Mouse (Mus musculus): ENCODE data around the gene Epsti1. TPM values are rescaled to one million over a fixed set of nuclear protein-coding genes. Genes with fewer than 3 reads are reported as not detected.

Gene Epsti1
- polyA plus RNA-seq, 1 experiment from 2014 or later = 21.2 TPM

GRCm38 (mm10) chr14:78015540-78016321, 111.7 kb downstream of the Epsti1 start:
- Histone ChIP-seq H3K9ac (ENCODE audit: low read depth, low read length) (no peak overlapping the region), H3K9me3 (ENCODE audit: control insufficient read depth) (no peaks in the 10 kb centered on the region), H3K4me1 (replicated peaks; ENCODE audit: control insufficient read depth, insufficient read depth, low read length) (no peaks in the 10 kb centered on the region), H3K27me3 (replicated peaks; ENCODE audit: control insufficient read depth, insufficient read depth, low read length) (no peaks in the 10 kb centered on the region), H3K27ac (ENCODE audit: low read depth, low read length) (no peak overlapping the region), H3K4me2 (replicated peaks; ENCODE audit: low read depth) (no peak overlapping the region), H3K4me3 (ENCODE audit: low read depth, low read length) (no peak overlapping the region), H3K36me3 (ENCODE audit: control insufficient read depth, insufficient read depth) (no peaks in the 10 kb centered on the region)
- 87% methylated on average over 7 of the region's 7 CpGs for WGBS
- no peak for TF ChIP-seq CTCF (IDR thresholded peaks at IDR 0.05; ENCODE audit: low read depth)
- no peak for ATAC-seq

- Histone ChIP-seq H3K9me3 (ENCODE audit: control insufficient read depth) (no peaks in the 10 kb centered on the region), H3K4me2 (replicated peaks; ENCODE audit: low read depth) (no peak overlapping the region), H3K4me1 (replicated peaks; ENCODE audit: control insufficient read depth, insufficient read depth, low read length) (no peaks in the 10 kb centered on the region), H3K9ac (ENCODE audit: low read depth, low read length) (no peak overlapping the region), H3K27ac (ENCODE audit: low read depth, low read length) (no peak overlapping the region), H3K27me3 (replicated peaks; ENCODE audit: control insufficient read depth, insufficient read depth, low read length) (no peaks in the 10 kb centered on the region), H3K36me3 (ENCODE audit: control insufficient read depth, insufficient read depth) (no peaks in the 10 kb centered on the region), H3K4me3 (ENCODE audit: low read depth, low read length) (no peak overlapping the region)
- WGBS = 79% methylated on average over 4 of the region's 4 CpGs
- TF ChIP-seq CTCF (IDR thresholded peaks at IDR 0.05; ENCODE audit: low read depth) = no peak
- ATAC-seq = no peak
These were observed 112.4 kb downstream of the Epsti1 start for GRCm38 (mm10) chr14:78016398-78016797.

- Histone ChIP-seq H3K4me2 (replicated peaks; ENCODE audit: low read depth) (no peak overlapping the region), H3K9me3 (ENCODE audit: control insufficient read depth) (no peaks in the 10 kb centered on the region), H3K4me1 (replicated peaks; ENCODE audit: control insufficient read depth, insufficient read depth, low read length) (no peaks in the 10 kb centered on the region), H3K36me3 (ENCODE audit: control insufficient read depth, insufficient read depth) (no peaks in the 10 kb centered on the region), H3K27ac (ENCODE audit: low read depth, low read length) (no peak overlapping the region), H3K9ac (ENCODE audit: low read depth, low read length) (no peak overlapping the region), H3K27me3 (replicated peaks; ENCODE audit: control insufficient read depth, insufficient read depth, low read length) (no peaks in the 10 kb centered on the region), H3K4me3 (ENCODE audit: low read depth, low read length) (no peak overlapping the region)
- WGBS = 44% methylated on average over 8 of the region's 8 CpGs
- no peak for TF ChIP-seq CTCF (IDR thresholded peaks at IDR 0.05; ENCODE audit: low read depth)
- no peak for ATAC-seq
These were observed 115.9 kb downstream of the Epsti1 start for GRCm38 (mm10) chr14:78019935-78020334.

- Histone ChIP-seq H3K9me3 (ENCODE audit: control insufficient read depth) (no peaks in the 10 kb centered on the region), H3K36me3 (ENCODE audit: control insufficient read depth, insufficient read depth) (no peaks in the 10 kb centered on the region), H3K9ac (ENCODE audit: low read depth, low read length) (no peak overlapping the region), H3K4me3 (ENCODE audit: low read depth, low read length) (no peak overlapping the region), H3K4me2 (replicated peaks; ENCODE audit: low read depth) (no peak overlapping the region), H3K4me1 (replicated peaks; ENCODE audit: control insufficient read depth, insufficient read depth, low read length) (no peaks in the 10 kb centered on the region), H3K27ac (ENCODE audit: low read depth, low read length) (no peak overlapping the region), H3K27me3 (replicated peaks; ENCODE audit: control insufficient read depth, insufficient read depth, low read length) (no peaks in the 10 kb centered on the region)
- no peak for TF ChIP-seq CTCF (IDR thresholded peaks at IDR 0.05; ENCODE audit: low read depth)
- WGBS = 73% methylated on average over 8 of the region's 8 CpGs
- ATAC-seq = no peak
These were observed 134.8 kb downstream of the Epsti1 start for GRCm38 (mm10) chr14:78038876-78039275.

GRCm38 (mm10) chr14:78040643-78041042, 136.6 kb downstream of the Epsti1 start:
- no peak overlapping the region for H3K4me3 ChIP-seq (ENCODE audit: low read depth, low read length)
- H3K9ac ChIP-seq (ENCODE audit: low read depth, low read length) = no peak overlapping the region
- H3K4me2 ChIP-seq (replicated peaks; ENCODE audit: low read depth) = no peak overlapping the region
- H3K36me3 ChIP-seq (ENCODE audit: control insufficient read depth, insufficient read depth) = no peaks in the 10 kb centered on the region
- H3K27me3 ChIP-seq (replicated peaks; ENCODE audit: control insufficient read depth, insufficient read depth, low read length) = no peaks in the 10 kb centered on the region
- no peaks in the 10 kb centered on the region for H3K9me3 ChIP-seq (ENCODE audit: control insufficient read depth)
- no peaks in the 10 kb centered on the region for H3K4me1 ChIP-seq (replicated peaks; ENCODE audit: control insufficient read depth, insufficient read depth, low read length)
- H3K27ac ChIP-seq (ENCODE audit: low read depth, low read length) = no peak overlapping the region
- ATAC-seq = no peak
- 88% methylated on average over 6 of the region's 6 CpGs for WGBS
- no peak for TF ChIP-seq CTCF (IDR thresholded peaks at IDR 0.05; ENCODE audit: low read depth)

GRCm38 (mm10) chr14:78041886-78042526, 138.0 kb downstream of the Epsti1 start:
- TF ChIP-seq CTCF (IDR thresholded peaks at IDR 0.05; ENCODE audit: low read depth) = 0 out of 2 replicates have a peak, but pooled peaks have one; percentile 21
- no peak for ATAC-seq
- H3K27ac ChIP-seq (ENCODE audit: low read depth, low read length) = no peak overlapping the region
- 76% methylated on average over 11 of the region's 11 CpGs for WGBS
- no peak overlapping the region for H3K4me3 ChIP-seq (ENCODE audit: low read depth, low read length)
- no peak overlapping the region for H3K4me2 ChIP-seq (replicated peaks; ENCODE audit: low read depth)
- H3K9ac ChIP-seq (ENCODE audit: low read depth, low read length) = no peak overlapping the region
- no peaks in the 10 kb centered on the region for H3K36me3 ChIP-seq (ENCODE audit: control insufficient read depth, insufficient read depth)
- no peaks in the 10 kb centered on the region for H3K4me1 ChIP-seq (replicated peaks; ENCODE audit: control insufficient read depth, insufficient read depth, low read length)
- H3K27me3 ChIP-seq (replicated peaks; ENCODE audit: control insufficient read depth, insufficient read depth, low read length) = no peaks in the 10 kb centered on the region
- H3K9me3 ChIP-seq (ENCODE audit: control insufficient read depth) = no peaks in the 10 kb centered on the region
